Mouse (Mus musculus): Measurements from ENCODE around the gene Slc30a1. TPM values are rescaled to one million over a fixed set of nuclear protein-coding genes. Genes with fewer than 3 reads are reported as not detected.

Gene Slc30a1
- polyA plus RNA-seq (2014; fragmentation: Nextera tagmentation; extraction: Ambion mirVana): 2.1 and 2.4 TPM in 2 replicates

- peak within 1 kb of the TSS; percentile 90 for H3K27ac ChIP-seq (ENCODE audit: low read depth, low read length)
- peak within 1 kb of the TSS; percentile 96 for H3K4me2 ChIP-seq
- ATAC-seq (replicated peaks; ENCODE audit: insufficient number of reproducible peaks, low FRiP score, low TSS enrichment): peak; percentile 99
- H3K9me3 ChIP-seq (replicated peaks; ENCODE audit: control insufficient read depth, low read length): no peaks in the 10 kb centered on the region
- under 1% methylated on average over 70 of the region's 104 CpGs for WGBS (ENCODE audit: insufficient replicate concordance)
- H3K4me1 ChIP-seq (ENCODE audit: control insufficient read depth, insufficient read depth, low read length): peaks cover 32% of the 10 kb centered on the region
- peak within 1 kb of the TSS; percentile 89 for H3K9ac ChIP-seq (ENCODE audit: low read depth, low read length)
- H3K4me3 ChIP-seq (ENCODE audit: low read depth, low read length): peak within 1 kb of the TSS; percentile 91
- H3K36me3 ChIP-seq (ENCODE audit: control insufficient read depth, insufficient read depth, low read length): peaks cover 8% of the 10 kb centered on the region; the same call in 1 of the 2 replicates
- H3K27me3 ChIP-seq (ENCODE audit: control insufficient read depth, insufficient read depth, low read length): no peaks in the 10 kb centered on the region
Observed at GRCm38 (mm10) chr1:191906571-191907430, at the start of gene Slc30a1. Gene Slc30a1 (plus strand): TSS chr1:191906767.

- no peak overlapping the region for H3K4me3 ChIP-seq (ENCODE audit: low read depth, low read length)
- 78% methylated on average over 5 of the region's 5 CpGs for WGBS (ENCODE audit: insufficient replicate concordance)
Observed at GRCm38 (mm10) chr1:191856886-191857651, 49.5 kb upstream of the Slc30a1 start.

GRCm38 (mm10) chr1:191858136-191858535 is 48.4 kb upstream of the Slc30a1 start:
- Histone ChIP-seq H3K27ac (ENCODE audit: low read depth, low read length) (no peak overlapping the region), H3K36me3 (ENCODE audit: control insufficient read depth, insufficient read depth, low read length) (no peaks in the 10 kb centered on the region), H3K27me3 (ENCODE audit: control insufficient read depth, insufficient read depth, low read length) (no peaks in the 10 kb centered on the region), H3K9me3 (replicated peaks; ENCODE audit: control insufficient read depth, low read length) (no peaks in the 10 kb centered on the region), H3K4me3 (ENCODE audit: low read depth, low read length) (no peak overlapping the region), H3K4me1 (ENCODE audit: control insufficient read depth, insufficient read depth, low read length) (peaks cover 11% of the 10 kb centered on the region), H3K4me2 (no peak overlapping the region), H3K9ac (ENCODE audit: low read depth, low read length) (no peak overlapping the region)
- no peak for ATAC-seq (replicated peaks; ENCODE audit: insufficient number of reproducible peaks, low FRiP score, low TSS enrichment)

More at GRCm38 (mm10) chr1:191856886-191857651, 49.5 kb upstream of the Slc30a1 start:
- Histone ChIP-seq H3K4me2 (no peak overlapping the region), H3K36me3 (ENCODE audit: control insufficient read depth, insufficient read depth, low read length) (no peaks in the 10 kb centered on the region), H3K27me3 (ENCODE audit: control insufficient read depth, insufficient read depth, low read length) (no peaks in the 10 kb centered on the region), H3K9me3 (replicated peaks; ENCODE audit: control insufficient read depth, low read length) (no peaks in the 10 kb centered on the region), H3K4me1 (ENCODE audit: control insufficient read depth, insufficient read depth, low read length) (peaks cover 11% of the 10 kb centered on the region), H3K9ac (ENCODE audit: low read depth, low read length) (no peak overlapping the region), H3K27ac (ENCODE audit: low read depth, low read length) (no peak overlapping the region)
- ATAC-seq (replicated peaks; ENCODE audit: insufficient number of reproducible peaks, low FRiP score, low TSS enrichment): no peak

GRCm38 (mm10) chr1:191859847-191860246 is 46.7 kb upstream of the Slc30a1 start:
- Histone ChIP-seq H3K4me2 (no peak overlapping the region), H3K27me3 (ENCODE audit: control insufficient read depth, insufficient read depth, low read length) (no peaks in the 10 kb centered on the region), H3K4me3 (ENCODE audit: low read depth, low read length) (no peak overlapping the region), H3K27ac (ENCODE audit: low read depth, low read length) (no peak overlapping the region), H3K4me1 (ENCODE audit: control insufficient read depth, insufficient read depth, low read length) (peaks cover 11% of the 10 kb centered on the region), H3K36me3 (ENCODE audit: control insufficient read depth, insufficient read depth, low read length) (no peaks in the 10 kb centered on the region), H3K9ac (ENCODE audit: low read depth, low read length) (no peak overlapping the region), H3K9me3 (replicated peaks; ENCODE audit: control insufficient read depth, low read length) (no peaks in the 10 kb centered on the region)
- 62% methylated on average over 3 of the region's 3 CpGs for WGBS (ENCODE audit: insufficient replicate concordance)
- ATAC-seq (replicated peaks; ENCODE audit: insufficient number of reproducible peaks, low FRiP score, low TSS enrichment): no peak

- 61% methylated on average over 5 of the region's 5 CpGs for WGBS (ENCODE audit: insufficient replicate concordance)
- no peak for ATAC-seq (replicated peaks; ENCODE audit: insufficient number of reproducible peaks, low FRiP score, low TSS enrichment)
- no peak overlapping the region for H3K27ac ChIP-seq (ENCODE audit: low read depth, low read length)
Observed at GRCm38 (mm10) chr1:191861247-191861646, 45.3 kb upstream of the Slc30a1 start.

GRCm38 (mm10) chr1:191863833-191864550 is 42.6 kb upstream of the Slc30a1 start:
- no peak overlapping the region for H3K4me2 ChIP-seq
- no peak for ATAC-seq (replicated peaks; ENCODE audit: insufficient number of reproducible peaks, low FRiP score, low TSS enrichment)
- H3K9ac ChIP-seq (ENCODE audit: low read depth, low read length): no peak overlapping the region
- H3K27ac ChIP-seq (ENCODE audit: low read depth, low read length): no peak overlapping the region
- no peaks in the 10 kb centered on the region for H3K9me3 ChIP-seq (replicated peaks; ENCODE audit: control insufficient read depth, low read length)
- no peaks in the 10 kb centered on the region for H3K36me3 ChIP-seq (ENCODE audit: control insufficient read depth, insufficient read depth, low read length)
- 66% methylated on average over 4 of the region's 4 CpGs for WGBS (ENCODE audit: insufficient replicate concordance)
- H3K4me3 ChIP-seq (ENCODE audit: low read depth, low read length): no peak overlapping the region
- H3K4me1 ChIP-seq (ENCODE audit: control insufficient read depth, insufficient read depth, low read length): no peaks in the 10 kb centered on the region
- no peaks in the 10 kb centered on the region for H3K27me3 ChIP-seq (ENCODE audit: control insufficient read depth, insufficient read depth, low read length)

More at GRCm38 (mm10) chr1:191861247-191861646, 45.3 kb upstream of the Slc30a1 start:
- no peaks in the 10 kb centered on the region for H3K9me3 ChIP-seq (replicated peaks; ENCODE audit: control insufficient read depth, low read length)
- no peaks in the 10 kb centered on the region for H3K27me3 ChIP-seq (ENCODE audit: control insufficient read depth, insufficient read depth, low read length)
- H3K4me1 ChIP-seq (ENCODE audit: control insufficient read depth, insufficient read depth, low read length): no peaks in the 10 kb centered on the region
- H3K9ac ChIP-seq (ENCODE audit: low read depth, low read length): no peak overlapping the region
- H3K4me3 ChIP-seq (ENCODE audit: low read depth, low read length): no peak overlapping the region
- H3K36me3 ChIP-seq (ENCODE audit: control insufficient read depth, insufficient read depth, low read length): no peaks in the 10 kb centered on the region
- no peak overlapping the region for H3K4me2 ChIP-seq

- Histone ChIP-seq H3K27ac (ENCODE audit: low read depth, low read length) (no peak overlapping the region), H3K4me3 (ENCODE audit: low read depth, low read length) (no peak overlapping the region), H3K36me3 (ENCODE audit: control insufficient read depth, insufficient read depth, low read length) (no peaks in the 10 kb centered on the region), H3K9ac (ENCODE audit: low read depth, low read length) (no peak overlapping the region), H3K4me2 (no peak overlapping the region), H3K4me1 (ENCODE audit: control insufficient read depth, insufficient read depth, low read length) (no peaks in the 10 kb centered on the region), H3K27me3 (ENCODE audit: control insufficient read depth, insufficient read depth, low read length) (no peaks in the 10 kb centered on the region), H3K9me3 (replicated peaks; ENCODE audit: control insufficient read depth, low read length) (no peaks in the 10 kb centered on the region)
- ATAC-seq (replicated peaks; ENCODE audit: insufficient number of reproducible peaks, low FRiP score, low TSS enrichment): no peak
- 76% methylated on average over 8 of the region's 8 CpGs for WGBS (ENCODE audit: insufficient replicate concordance)
Observed at GRCm38 (mm10) chr1:191864551-191865027, 42.0 kb upstream of the Slc30a1 start.

- H3K27me3 ChIP-seq (ENCODE audit: control insufficient read depth, insufficient read depth, low read length): no peaks in the 10 kb centered on the region
- ATAC-seq (replicated peaks; ENCODE audit: insufficient number of reproducible peaks, low FRiP score, low TSS enrichment): no peak
- no peak overlapping the region for H3K27ac ChIP-seq (ENCODE audit: low read depth, low read length)
- no peaks in the 10 kb centered on the region for H3K9me3 ChIP-seq (replicated peaks; ENCODE audit: control insufficient read depth, low read length)
- H3K4me1 ChIP-seq (ENCODE audit: control insufficient read depth, insufficient read depth, low read length): 0 out of 2 replicates have a peak, but pooled peaks cover 3% of the 10 kb centered on the region
- H3K4me3 ChIP-seq (ENCODE audit: low read depth, low read length): no peak overlapping the region
- no peak overlapping the region for H3K4me2 ChIP-seq
- no peaks in the 10 kb centered on the region for H3K36me3 ChIP-seq (ENCODE audit: control insufficient read depth, insufficient read depth, low read length)
- no peak overlapping the region for H3K9ac ChIP-seq (ENCODE audit: low read depth, low read length)
- 74% methylated on average over 6 of the region's 6 CpGs for WGBS (ENCODE audit: insufficient replicate concordance)
Observed at GRCm38 (mm10) chr1:191872076-191872710, 34.4 kb upstream of the Slc30a1 start.

Data from heart, embryonic 11.5 days (tissue).